Mouse (Mus musculus) liver, postnatal 0 days (tissue): Measurements from ENCODE around the gene Morc2a. TPM values are rescaled to one million over a fixed set of nuclear protein-coding genes. Genes with fewer than 3 reads are reported as not detected.

Source experiments
- ATAC-seq: fragments of 200-750 bp; cut with Nextera tagmentation; 2 replicates; pipeline ENCODE4 v1.8.0; 2017; ENCODE audit warnings: mild to moderate bottlenecking, moderate library complexity
- DNase-seq: peaks from one replicate; pipeline ENCODE4 v3.0.0-alpha.2; 2016
- H3K27ac ChIP-seq: fragments of 300-500 bp; sonication (generic); 2 replicates; pipeline ENCODE4 v1.5.1; 2014; ENCODE audit warnings: antibody characterized with exemption, moderate library complexity, mild to moderate bottlenecking, low read depth
- H3K27me3 ChIP-seq: fragments of 300-500 bp; sonication (generic); 2 replicates; pipeline ENCODE4 v1.6.1; 2014; ENCODE audit warnings: low read length, control low read depth, mixed read lengths; ENCODE audit not compliant: insufficient read depth
- H3K36me3 ChIP-seq: fragments of 300-500 bp; sonication (generic); replicated peaks from 2 replicates; pipeline ENCODE4 v1.6.1; 2014; ENCODE audit warnings: mild to moderate bottlenecking, control low read depth, low read length, moderate library complexity, mixed read lengths; ENCODE audit not compliant: insufficient read depth
- H3K4me1 ChIP-seq: fragments of 300-500 bp; sonication (generic); 2 replicates; pipeline ENCODE4 v1.6.1; 2014; ENCODE audit warnings: antibody characterized with exemption, mild to moderate bottlenecking, control low read depth; ENCODE audit not compliant: insufficient read depth
- H3K4me2 ChIP-seq: fragments of 300-500 bp; sonication (generic); 2 replicates; pipeline ENCODE4 v1.6.1; 2014; ENCODE audit warnings: low read depth, mild to moderate bottlenecking, low read length, moderate library complexity, mixed read lengths
- H3K4me3 ChIP-seq: fragments of 300-500 bp; sonication (generic); 2 replicates; pipeline ENCODE4 v1.5.1; 2014; ENCODE audit warnings: low read depth, low read length
- H3K9ac ChIP-seq: fragments of 300-500 bp; sonication (generic); replicated peaks from 2 replicates; pipeline ENCODE4 v1.6.1; 2014; ENCODE audit warnings: mild to moderate bottlenecking, moderate library complexity
- H3K9me3 ChIP-seq: fragments of 300-500 bp; sonication (generic); 2 replicates; pipeline ENCODE4 v1.6.1; 2016; ENCODE audit warnings: mild to moderate bottlenecking, control low read depth, low read length, mixed read lengths
- CTCF ChIP-seq: sonication (generic); IDR thresholded peaks from 2 replicates; pipeline ENCODE4 v1.5.1; 2016; ENCODE audit warnings: antibody characterized with exemption, low read depth
- EP300 ChIP-seq: IDR thresholded peaks from 2 replicates; pipeline ENCODE4 v1.6.1; 2016; ENCODE audit warnings: antibody characterized with exemption, low read depth, mild to moderate bottlenecking
- WGBS: fragments of 180-500 bp; shearing (Covaris S2); extraction: QIAGEN DNeasy Blood & Tissue Kit; methylation state at CpG from one replicate; pipeline ENCODE4 v1.1.7; 2014; ENCODE audit not compliant: insufficient replicate concordance; 5-methylcytosine and 5-hydroxymethylcytosine counted together
- polyA plus RNA-seq: library from polyadenylated mRNA; unstranded; fragments of >200 nt; fragmentation: Nextera tagmentation; extraction: Ambion mirVana; gene quantifications from 2 replicates; pipeline ENCODE4 v1.2.1, GENCODE M21; 2015

The Morc2a gene
- polyA plus RNA-seq, 1 experiment from 2014 or later: 3.7 TPM

DNA sequence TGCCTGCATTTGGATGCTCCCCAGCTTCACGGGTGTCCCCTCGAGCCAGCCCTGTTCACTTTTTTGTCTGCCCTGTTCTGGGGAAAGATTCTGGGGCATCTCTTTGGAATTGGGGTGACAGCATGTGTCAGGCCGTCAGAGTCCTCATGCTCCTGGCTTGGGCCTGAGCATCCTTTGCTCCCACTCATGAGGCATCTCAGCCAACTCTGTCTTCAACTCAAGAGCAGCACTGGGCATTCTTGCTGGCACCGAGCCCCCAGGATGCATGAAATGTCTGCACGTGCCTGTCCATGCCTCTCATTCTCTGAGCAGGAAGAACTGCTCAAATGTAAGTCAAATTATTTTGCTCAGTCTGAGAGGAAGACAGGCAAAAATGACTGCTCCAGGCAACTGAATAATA, 75.7 kb downstream of the Morc2a start:
- Histone ChIP-seq H3K9me3 (no peaks in the 10 kb centered on the region), H3K36me3 (no peaks in the 10 kb centered on the region), H3K9ac (no peak overlapping the region), H3K4me1 (no peaks in the 10 kb centered on the region; the same call in 1 of the 2 replicates), H3K4me2 (no peak overlapping the region), H3K4me3 (no peak overlapping the region), H3K27me3 (no peaks in the 10 kb centered on the region), H3K27ac (no peak overlapping the region)
- 48% methylated on average over 5 of the region's 5 CpGs for WGBS
- no peak for ATAC-seq
- TF ChIP-seq CTCF (no peak), EP300 (no peak)
- DNase-seq: no peak

DNA sequence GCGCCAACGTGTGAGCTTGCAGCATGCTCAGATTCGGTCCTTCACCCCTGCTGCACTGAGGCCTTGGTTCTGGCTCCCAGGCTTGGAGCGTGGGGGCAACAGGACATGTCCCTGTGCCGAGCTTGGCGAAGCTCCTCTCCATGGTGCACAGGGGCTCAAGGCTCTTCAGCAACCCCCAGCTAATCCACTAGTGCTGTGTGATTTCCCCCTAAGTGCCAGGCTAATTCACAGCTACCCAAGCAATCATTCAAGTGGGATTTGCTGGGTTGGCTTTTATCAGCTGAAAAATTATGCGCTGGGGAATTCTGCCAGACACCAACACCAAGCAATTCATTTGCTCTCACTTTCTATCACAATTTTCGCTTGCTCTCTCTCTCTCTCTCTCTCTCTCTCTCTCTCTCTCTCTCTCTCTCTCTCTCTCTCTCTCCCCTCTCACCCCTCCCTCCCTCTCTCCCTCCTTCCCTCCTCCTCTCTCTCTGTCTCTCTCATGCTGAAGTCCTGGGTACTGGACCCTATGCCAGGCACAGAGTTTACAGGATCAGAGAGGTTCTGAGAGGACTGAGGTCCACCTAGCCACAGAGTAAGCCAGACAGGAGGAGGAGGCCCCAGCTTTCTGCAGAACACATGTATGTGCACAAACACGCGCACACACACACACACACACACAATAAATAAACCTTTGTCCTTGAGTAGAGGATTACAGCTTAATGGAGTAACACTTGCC, 76.5 kb downstream of the Morc2a start:
- no peaks in the 10 kb centered on the region for H3K36me3 ChIP-seq
- no peaks in the 10 kb centered on the region for H3K9me3 ChIP-seq
- no peak for TF ChIP-seq EP300
- no peaks in the 10 kb centered on the region; the same call in 1 of the 2 replicates for H3K4me1 ChIP-seq
- 63% methylated on average over 10 of the region's 10 CpGs for WGBS
- ATAC-seq (no peak), DNase-seq (no peak)
- H3K4me2 ChIP-seq: no peak overlapping the region
- H3K4me3 ChIP-seq: no peak overlapping the region
- no peaks in the 10 kb centered on the region for H3K27me3 ChIP-seq
- no peak overlapping the region for H3K27ac ChIP-seq
- no peak overlapping the region for H3K9ac ChIP-seq

DNA sequence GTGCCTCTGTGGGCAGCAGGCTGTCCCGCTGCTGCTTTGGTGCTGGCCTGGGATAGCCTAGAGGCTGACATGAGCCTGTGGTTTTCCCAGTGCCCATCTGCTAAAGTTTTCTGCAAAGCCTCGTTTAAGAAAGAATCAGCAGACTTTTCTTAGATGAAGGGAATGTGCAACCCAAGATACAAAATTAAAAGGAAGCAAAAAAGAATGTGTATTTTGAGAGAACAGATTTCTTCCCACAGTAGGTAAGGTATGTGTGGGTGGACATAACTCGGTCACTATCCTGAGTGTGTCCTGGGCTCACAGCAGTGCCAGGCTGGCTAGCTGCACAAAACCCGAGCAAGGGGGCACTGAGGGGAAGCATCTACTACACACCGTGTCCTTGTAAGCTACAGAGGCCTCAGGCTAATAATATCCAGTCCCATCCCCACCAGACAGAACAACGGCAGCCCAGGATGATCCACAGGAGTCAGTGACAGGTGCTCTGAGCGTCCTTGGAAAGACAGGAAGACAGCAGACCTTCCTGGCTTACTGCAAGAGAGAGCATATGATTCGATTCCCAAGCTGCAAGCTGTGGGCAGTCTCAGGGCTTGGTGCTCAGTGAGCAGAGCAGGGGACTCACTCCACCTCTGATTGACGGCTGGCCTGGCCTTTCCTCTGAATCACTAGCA, 78.6 kb downstream of the Morc2a start:
- Histone ChIP-seq H3K4me2 (no peak overlapping the region), H3K9me3 (no peaks in the 10 kb centered on the region), H3K4me1 (no peaks in the 10 kb centered on the region), H3K36me3 (no peaks in the 10 kb centered on the region), H3K9ac (no peak overlapping the region), H3K4me3 (no peak overlapping the region), H3K27me3 (no peaks in the 10 kb centered on the region), H3K27ac (no peak overlapping the region)
- DNase-seq (no peak), ATAC-seq (no peak)
- no peak for TF ChIP-seq CTCF
- no peak for TF ChIP-seq EP300
- WGBS: 61% methylated on average over 9 of the region's 9 CpGs

DNA sequence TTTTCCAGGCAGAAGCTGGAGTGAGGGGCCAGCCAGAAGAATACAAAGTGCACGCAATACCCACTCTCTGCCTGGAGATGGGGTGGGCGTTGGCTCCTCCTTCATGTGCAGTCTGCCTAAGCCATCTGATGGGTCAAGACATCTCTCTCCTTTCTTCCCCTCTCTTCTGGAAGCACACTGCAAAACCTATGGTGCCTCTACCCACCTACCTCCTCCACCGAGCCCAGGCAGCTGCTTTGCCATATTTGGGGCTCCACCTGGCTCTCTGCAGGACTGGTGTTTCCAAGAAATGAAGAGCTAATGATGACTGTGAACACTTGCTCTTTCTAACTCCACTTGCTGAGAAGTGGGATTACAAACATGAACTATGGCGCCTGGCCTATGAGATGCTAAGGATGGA, 82.5 kb downstream of the Morc2a start:
- 78% methylated on average over 4 of the region's 4 CpGs for WGBS
- no peak for ATAC-seq
- no peak for TF ChIP-seq CTCF
- TF ChIP-seq EP300: no peak

DNA sequence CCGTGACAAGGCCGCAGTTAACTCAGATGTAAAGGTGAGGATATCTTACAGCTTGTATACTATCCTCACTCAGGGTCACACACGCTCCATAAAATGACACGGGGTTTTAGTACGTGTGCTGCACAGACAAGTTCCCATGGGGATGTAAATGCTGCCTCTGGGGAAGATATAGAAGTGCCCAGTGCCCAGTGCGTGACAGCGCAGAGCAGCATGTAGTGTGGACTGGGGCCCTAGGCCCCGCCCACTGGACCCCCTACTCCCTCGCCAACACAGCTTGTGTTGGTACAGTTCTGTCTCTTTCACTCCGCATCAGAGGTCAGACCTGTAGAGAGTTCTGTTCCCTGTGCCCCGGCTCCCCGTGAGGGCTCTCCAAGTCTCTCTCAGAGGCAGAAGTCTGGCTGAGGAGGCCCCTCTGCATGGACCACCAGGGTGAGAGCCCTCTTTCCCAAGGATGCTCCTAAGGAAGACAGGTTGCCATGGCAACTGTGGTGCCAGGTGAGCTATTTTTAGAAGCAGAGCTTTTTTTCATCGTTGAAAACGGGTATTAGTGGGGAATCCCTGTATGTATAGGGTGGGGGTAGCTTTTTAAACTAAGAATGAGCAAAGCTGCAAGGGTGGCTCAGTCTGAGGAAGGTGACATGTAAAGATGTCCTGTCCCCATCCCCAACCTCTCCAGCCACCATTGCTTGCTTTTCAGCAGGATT, 85.1 kb downstream of the Morc2a start:
- Histone ChIP-seq H3K4me2 (no peak overlapping the region), H3K27ac (no peak overlapping the region), H3K4me3 (no peak overlapping the region), H3K9me3 (no peaks in the 10 kb centered on the region), H3K36me3 (no peaks in the 10 kb centered on the region), H3K4me1 (no peaks in the 10 kb centered on the region), H3K27me3 (no peaks in the 10 kb centered on the region), H3K9ac (no peak overlapping the region)
- TF ChIP-seq CTCF: no peak
- TF ChIP-seq EP300: no peak
- no peak for DNase-seq
- no peak for ATAC-seq
- WGBS: 76% methylated on average over 14 of the region's 14 CpGs

More for the DNA sequence above, 82.5 kb downstream of the Morc2a start:
- Histone ChIP-seq H3K4me2 (no peak overlapping the region), H3K9me3 (no peaks in the 10 kb centered on the region), H3K36me3 (no peaks in the 10 kb centered on the region), H3K27ac (no peak overlapping the region), H3K9ac (no peak overlapping the region), H3K4me1 (no peaks in the 10 kb centered on the region), H3K4me3 (no peak overlapping the region), H3K27me3 (no peaks in the 10 kb centered on the region)
- no peak for DNase-seq

DNA sequence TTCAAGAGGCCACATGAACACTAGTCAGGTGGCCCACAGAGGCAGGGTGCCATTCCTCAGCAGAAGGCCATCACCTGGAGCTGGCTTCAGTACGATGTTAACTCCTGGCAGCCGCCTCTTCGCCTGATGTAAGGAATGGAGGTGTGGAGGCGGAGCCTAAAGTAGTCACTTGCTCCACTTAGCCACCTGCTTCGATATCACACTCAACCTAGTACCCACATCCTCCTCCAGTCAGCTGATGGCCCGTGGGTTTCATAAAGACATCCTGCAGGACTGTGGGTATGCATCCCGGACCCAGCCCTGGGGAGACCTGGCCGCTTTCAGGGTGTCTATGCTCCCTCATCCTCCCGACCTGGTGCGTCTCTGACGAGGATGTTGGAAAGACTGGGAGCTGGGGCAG, 86.7 kb downstream of the Morc2a start:
- no peak overlapping the region for H3K4me3 ChIP-seq
- no peak overlapping the region for H3K27ac ChIP-seq
- ATAC-seq (no peak), DNase-seq (no peak)
- 71% methylated on average over 11 of the region's 11 CpGs for WGBS
- no peak overlapping the region for H3K4me2 ChIP-seq
- no peaks in the 10 kb centered on the region for H3K27me3 ChIP-seq
- no peaks in the 10 kb centered on the region for H3K9me3 ChIP-seq
- H3K9ac ChIP-seq: no peak overlapping the region
- no peaks in the 10 kb centered on the region for H3K4me1 ChIP-seq
- H3K36me3 ChIP-seq: no peaks in the 10 kb centered on the region
- TF ChIP-seq CTCF (no peak), EP300 (no peak)
